Mouse (Mus musculus) kidney, adult 2 months (tissue): ENCODE data around the gene Tmem170b. TPM values are rescaled to one million over a fixed set of nuclear protein-coding genes. Genes with fewer than 3 reads are reported as not detected.
"Not testable (repeated sequence)": the region's sequence is repeated elsewhere in the genome, so short reads cannot be mapped to it uniquely, and the experiment has no call there.

ENCODE experiments used
- DNase-seq: peaks from one replicate; pipeline ENCODE4 v3.0.0; 2021
- H3K27ac ChIP-seq: fragments of 200-500 bp; 2 replicates; pipeline ENCODE4 v1.5.1; 2012; ENCODE audit warnings: low read depth, low read length, control low read depth, inconsistent platforms; ENCODE audit not compliant: insufficient read depth
- H3K27me3 ChIP-seq: fragments of 200-500 bp; replicated peaks from 2 replicates; pipeline ENCODE4 v1.6.1; 2012; ENCODE audit warnings: mild to moderate bottlenecking, moderate library complexity, low read length, inconsistent platforms; ENCODE audit not compliant: control insufficient read depth, insufficient read depth
- H3K36me3 ChIP-seq: fragments of 200-500 bp; 2 replicates; pipeline ENCODE4 v1.6.1; 2012; ENCODE audit warnings: mild to moderate bottlenecking, moderate library complexity, low read length, inconsistent platforms; ENCODE audit not compliant: control insufficient read depth, insufficient read depth
- H3K4me1 ChIP-seq: fragments of 200-500 bp; 2 replicates; pipeline ENCODE4 v1.6.1; 2011; ENCODE audit warnings: low read length; ENCODE audit not compliant: control insufficient read depth, insufficient read depth
- H3K4me3 ChIP-seq: fragments of 200-500 bp; 2 replicates; pipeline ENCODE4 v1.5.1; 2011; ENCODE audit warnings: mild to moderate bottlenecking, low read depth, low read length, control low read depth; ENCODE audit not compliant: insufficient read depth
- CTCF ChIP-seq: fragments of 200-500 bp; conservative IDR thresholded peaks from 2 replicates; pipeline ENCODE4 v1.5.1; 2011; ENCODE audit warnings: low read depth, mild to moderate bottlenecking, control low read depth, low read length, moderate library complexity, mixed read lengths; ENCODE audit not compliant: insufficient read depth, insufficient read length
- POLR2A ChIP-seq: fragments of 200-500 bp; IDR thresholded peaks from one replicate; pipeline ENCODE4 v1.6.1; 2011; ENCODE audit warnings: low read depth, low read length, control low read depth
- WGBS: fragments of 180-500 bp; shearing (Covaris S2); methylation state at CpG from one replicate; pipeline ENCODE4 v1.1.7; 2018; 5-methylcytosine and 5-hydroxymethylcytosine counted together
- polyA plus RNA-seq: library from polyadenylated mRNA; depleted of rRNA; stranded (reverse); fragments of >200 nt; gene quantifications from 2 replicates; pipeline ENCODE4 v1.2.3, GENCODE M21; 2012

Tmem170b gene
- polyA plus RNA-seq, 1 experiment = 4.0 TPM

DNA sequence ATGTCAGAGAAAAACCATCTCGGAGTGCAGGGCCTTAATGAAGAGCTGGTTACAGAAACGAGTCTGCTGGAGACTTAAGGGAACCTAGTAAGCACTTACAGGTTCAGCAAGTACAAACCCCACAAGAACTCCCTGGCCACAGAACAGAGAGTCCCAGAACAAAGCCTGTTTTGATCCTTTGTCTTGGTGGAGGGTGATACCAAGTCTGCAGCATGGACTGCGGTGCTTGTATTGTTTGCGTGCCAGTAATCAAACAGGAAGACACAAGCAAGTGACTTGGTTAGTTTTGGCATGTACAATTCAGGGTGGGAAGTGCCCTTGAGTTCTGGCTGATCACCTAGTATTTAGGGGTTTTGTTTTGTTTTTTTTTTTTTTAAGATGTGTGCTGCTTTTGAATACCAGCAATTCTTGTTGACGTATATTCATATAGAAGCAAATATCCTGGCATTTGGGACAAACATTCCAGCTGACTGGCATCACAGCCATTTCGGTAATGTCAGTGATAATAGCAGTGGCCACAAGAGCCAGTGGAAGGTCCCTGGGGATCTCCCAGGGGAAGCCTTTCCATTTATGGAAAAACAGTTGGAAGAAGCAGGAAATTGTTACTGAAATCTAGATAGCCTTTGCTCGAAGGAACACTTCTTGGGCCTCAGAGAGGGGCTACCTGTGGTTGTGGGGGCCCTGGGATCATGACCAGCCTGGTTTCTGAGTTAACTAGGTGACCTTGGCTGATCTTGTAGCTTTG is 64.9 kb downstream of the Tmem170b start:
- H3K27me3 ChIP-seq = no peaks in the 10 kb centered on the region
- DNase-seq = peak; percentile 46
- TF ChIP-seq CTCF (no peak), POLR2A (no peak)
- H3K4me3 ChIP-seq = no peak overlapping the region
- no peaks in the 10 kb centered on the region for H3K36me3 ChIP-seq
- 66% methylated on average over 7 of the region's 7 CpGs for WGBS
- H3K27ac ChIP-seq = no peak overlapping the region
- peaks cover 4% of the 10 kb centered on the region; the same call in 1 of the 2 replicates for H3K4me1 ChIP-seq

DNA sequence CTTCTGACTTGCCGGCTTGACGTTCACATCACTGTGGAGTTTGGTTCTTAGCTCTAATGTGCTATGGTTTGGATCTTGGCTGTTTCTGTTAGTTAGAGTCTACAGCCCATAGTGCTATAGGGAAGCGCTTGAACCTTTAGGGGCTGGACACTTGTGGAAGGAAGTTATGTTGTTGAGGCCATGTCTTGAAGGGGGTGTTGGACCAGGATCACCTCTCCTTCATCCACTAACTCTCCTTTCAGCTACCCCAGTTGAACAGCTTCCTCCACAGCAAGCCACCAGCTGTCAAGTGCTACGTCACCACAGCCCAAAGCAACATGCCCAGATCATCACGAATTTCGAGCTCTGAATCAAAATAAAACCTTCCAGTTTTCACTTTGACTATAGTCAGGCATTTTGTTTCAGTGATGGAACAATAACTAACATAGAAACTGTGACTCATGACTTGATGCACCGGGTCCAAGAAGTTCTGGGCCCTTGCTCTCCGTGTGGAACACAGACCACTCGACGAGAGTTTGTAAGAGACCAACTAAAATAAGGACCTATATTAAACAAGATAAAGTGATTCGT is 65.5 kb downstream of the Tmem170b start:
- 92% methylated on average over 11 of the region's 11 CpGs for WGBS
- Histone ChIP-seq H3K4me3 (no peak overlapping the region), H3K36me3 (no peaks in the 10 kb centered on the region), H3K4me1 (peaks cover 8% of the 10 kb centered on the region), H3K27ac (no peak overlapping the region), H3K27me3 (no peaks in the 10 kb centered on the region)
- TF ChIP-seq POLR2A (no peak), CTCF (no peak)
- DNase-seq = no peak

DNA sequence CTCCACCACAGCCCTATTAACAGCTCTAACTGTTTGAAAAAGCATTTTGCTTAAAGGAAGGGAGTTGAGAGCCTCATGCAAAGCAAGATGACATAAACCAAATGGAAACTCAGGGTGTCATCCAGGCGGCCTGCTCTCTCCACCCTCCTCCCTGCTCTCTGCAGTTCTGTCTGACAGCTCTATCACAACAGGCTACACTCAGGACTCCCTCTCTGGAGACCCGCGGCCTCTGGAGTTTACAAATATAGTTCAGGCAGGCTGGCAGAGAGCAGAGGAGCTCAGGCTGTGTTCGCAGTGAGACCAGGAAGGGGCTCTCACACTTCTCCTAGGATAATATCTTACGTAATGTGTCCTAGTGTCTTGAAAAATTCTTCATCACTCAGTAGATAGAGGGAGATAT is 67.2 kb downstream of the Tmem170b start:
- not testable (repeated sequence) for H3K36me3 ChIP-seq, H3K4me3 ChIP-seq, H3K27ac ChIP-seq, DNase-seq, H3K27me3 ChIP-seq
- 70% methylated on average over 5 of the region's 5 CpGs for WGBS
- H3K4me1 ChIP-seq = peaks cover 13% of the 10 kb centered on the region

DNA sequence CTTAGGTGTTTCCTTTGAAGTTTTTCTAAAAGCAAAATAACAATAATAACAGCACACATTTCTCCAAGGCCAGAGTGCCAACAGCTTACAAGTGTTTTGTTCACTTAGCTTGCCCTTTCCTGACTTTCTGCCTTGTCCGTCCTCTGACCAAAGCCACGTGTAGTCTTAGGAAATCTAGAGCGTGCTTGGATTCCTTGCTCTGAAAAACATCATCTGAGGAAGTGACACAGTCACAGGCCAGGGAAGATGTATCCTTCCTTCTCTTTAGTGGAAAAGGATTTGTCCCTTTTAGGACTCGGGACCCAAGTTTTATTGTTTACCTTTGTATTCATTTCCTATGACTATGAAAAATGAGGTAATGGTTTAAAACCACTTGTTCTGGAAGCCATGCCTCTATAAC is 67.8 kb downstream of the Tmem170b start:
- no peak overlapping the region for H3K4me3 ChIP-seq
- 65% methylated on average over 4 of the region's 4 CpGs for WGBS
- no peaks in the 10 kb centered on the region for H3K27me3 ChIP-seq
- no peak for TF ChIP-seq CTCF
- no peak for DNase-seq
- H3K27ac ChIP-seq = no peak overlapping the region
- H3K36me3 ChIP-seq = no peaks in the 10 kb centered on the region
- H3K4me1 ChIP-seq = peaks cover 16% of the 10 kb centered on the region

DNA sequence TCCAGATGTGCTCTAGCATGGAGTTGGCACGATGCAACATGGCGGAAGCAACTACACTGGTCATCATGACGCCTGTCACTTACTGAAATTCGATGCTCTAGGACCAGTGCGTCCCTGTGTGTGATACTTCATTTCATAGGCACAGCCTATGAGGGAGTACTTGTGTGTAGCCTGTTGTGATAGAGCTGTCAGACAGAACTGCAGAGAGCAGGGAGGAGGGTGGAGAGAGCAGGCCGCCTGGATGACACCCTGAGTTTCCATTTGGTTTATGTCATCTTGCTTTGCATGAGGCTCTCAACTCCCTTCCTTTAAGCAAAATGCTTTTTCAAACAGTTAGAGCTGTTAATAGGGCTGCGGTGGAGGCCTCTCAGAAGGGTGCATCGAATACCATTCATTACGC is 68.9 kb downstream of the Tmem170b start:
- H3K27ac ChIP-seq, H3K36me3 ChIP-seq, H3K27me3 ChIP-seq, H3K4me3 ChIP-seq, DNase-seq: not testable (repeated sequence)
- 90% methylated on average over 9 of the region's 9 CpGs for WGBS
- peaks cover 16% of the 10 kb centered on the region for H3K4me1 ChIP-seq

DNA sequence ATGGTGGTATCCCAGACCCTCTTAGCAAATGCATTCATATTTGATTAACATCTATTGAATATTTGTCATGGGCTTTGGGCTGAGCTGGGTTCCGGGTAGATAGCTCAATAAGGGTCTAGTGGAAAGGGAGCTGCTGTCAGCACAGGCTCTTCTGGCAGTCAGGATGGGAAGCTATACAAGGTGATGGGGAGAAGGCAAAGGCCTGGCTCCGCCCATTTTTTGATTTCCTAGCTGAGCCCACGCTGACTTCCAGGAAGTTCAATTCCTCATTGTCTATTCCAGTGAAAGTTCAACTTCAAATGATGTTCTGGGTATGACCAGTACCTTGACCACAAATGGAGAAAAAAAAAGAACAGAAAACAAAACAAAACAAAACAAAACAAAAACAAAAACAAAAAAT is 69.8 kb downstream of the Tmem170b start:
- no peak for DNase-seq
- H3K27ac ChIP-seq = no peak overlapping the region
- no peaks in the 10 kb centered on the region for H3K36me3 ChIP-seq
- H3K4me1 ChIP-seq = peaks cover 16% of the 10 kb centered on the region
- no peaks in the 10 kb centered on the region for H3K27me3 ChIP-seq
- TF ChIP-seq CTCF (no peak), POLR2A (no peak)
- H3K4me3 ChIP-seq = no peak overlapping the region
- WGBS = 85% methylated on average over 3 of the region's 3 CpGs

DNA sequence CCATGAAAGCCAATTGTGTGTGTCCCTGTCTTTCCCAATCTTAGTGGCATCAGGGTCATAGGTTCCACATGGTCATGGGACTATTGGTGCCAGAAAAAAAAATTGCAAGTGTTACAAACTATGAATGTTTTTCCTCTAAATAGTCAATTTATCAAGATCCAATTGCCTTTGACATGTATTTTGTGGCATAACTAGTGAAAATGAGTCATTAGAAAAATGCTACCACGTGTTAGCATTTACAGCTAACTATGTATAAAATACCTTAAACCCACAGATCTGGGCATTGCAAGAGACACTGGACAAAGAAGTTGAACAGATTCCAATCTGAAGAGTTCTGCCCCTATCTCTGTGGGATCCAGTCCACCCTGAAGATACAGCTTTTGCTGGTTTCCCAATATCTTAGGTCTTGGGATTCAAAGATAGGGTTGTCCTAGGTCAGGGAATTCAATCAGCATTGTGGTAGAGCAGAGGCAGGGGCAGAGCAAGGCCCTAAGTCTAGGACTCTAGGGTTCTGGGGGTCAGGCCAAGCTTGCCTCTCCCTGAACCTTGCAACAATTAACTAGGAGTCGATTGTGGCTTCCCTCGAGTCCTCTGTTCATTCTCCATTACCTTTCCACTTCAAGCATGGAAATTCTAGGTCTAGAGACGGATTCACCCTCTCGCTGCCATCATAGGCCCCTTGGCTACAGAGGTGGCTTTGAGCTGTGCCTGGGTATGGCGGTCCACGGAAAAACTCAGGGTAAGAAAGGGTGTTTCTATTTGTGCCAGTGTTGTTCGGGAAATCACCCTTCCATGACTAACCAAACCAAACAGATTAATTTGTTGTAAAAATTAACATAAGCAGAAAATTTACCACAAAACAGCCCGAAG is 70.5 kb downstream of the Tmem170b start:
- no peak for DNase-seq
- 38% methylated on average over 9 of the region's 9 CpGs for WGBS
- no peaks in the 10 kb centered on the region for H3K27me3 ChIP-seq
- no peak for TF ChIP-seq POLR2A
- TF ChIP-seq CTCF = no peak
- H3K36me3 ChIP-seq = no peaks in the 10 kb centered on the region
- no peak overlapping the region for H3K4me3 ChIP-seq
- H3K4me1 ChIP-seq = peaks cover 18% of the 10 kb centered on the region
- H3K27ac ChIP-seq = peak overlapping the region; percentile 93
